Mouse (Mus musculus) kidney, postnatal 0 days (tissue): ENCODE measurements around the gene Rnf217. TPM values are rescaled to one million over a fixed set of nuclear protein-coding genes. Genes with fewer than 3 reads are reported as not detected.

Source experiments
- ATAC-seq: fragments of 200-750 bp; cut with Nextera tagmentation; replicated peaks from 2 replicates; pipeline ENCODE4 v1.8.0; 2017; ENCODE audit warnings: low read depth, moderate number of reproducible peaks, moderate TSS enrichment, moderate library complexity; ENCODE audit not compliant: low FRiP score
- DNase-seq: peaks from one replicate; pipeline ENCODE4 v3.0.0-alpha.2; 2016; ENCODE audit warnings: low spot score
- H3K27ac ChIP-seq: fragments of 300-500 bp; sonication (generic); 2 replicates; pipeline ENCODE4 v1.5.1; 2014; ENCODE audit warnings: mild to moderate bottlenecking
- H3K27me3 ChIP-seq: fragments of 300-500 bp; sonication (generic); 2 replicates; pipeline ENCODE4 v1.6.1; 2014; ENCODE audit warnings: low read length, mixed read lengths; ENCODE audit not compliant: insufficient read depth
- H3K36me3 ChIP-seq: fragments of 300-500 bp; sonication (generic); 2 replicates; pipeline ENCODE4 v1.6.1; 2014; ENCODE audit warnings: low read length, mixed read lengths; ENCODE audit not compliant: insufficient read depth
- H3K4me1 ChIP-seq: fragments of 300-500 bp; sonication (generic); replicated peaks from 2 replicates; pipeline ENCODE4 v1.6.1; 2014; ENCODE audit warnings: antibody characterized with exemption, low read length, mixed read lengths; ENCODE audit not compliant: insufficient read depth
- H3K4me2 ChIP-seq: fragments of 300-500 bp; sonication (generic); 2 replicates; pipeline ENCODE4 v1.6.1; 2014; ENCODE audit warnings: mild to moderate bottlenecking, low read length, moderate library complexity, mixed read lengths
- H3K4me3 ChIP-seq: fragments of 300-500 bp; sonication (generic); replicated peaks from 2 replicates; pipeline ENCODE4 v1.5.1; 2014; ENCODE audit warnings: low read depth, low read length
- H3K9ac ChIP-seq: fragments of 300-500 bp; sonication (generic); 2 replicates; pipeline ENCODE4 v1.6.1; 2014; ENCODE audit warnings: low read depth, low read length
- H3K9me3 ChIP-seq: fragments of 300-500 bp; sonication (generic); replicated peaks from 2 replicates; pipeline ENCODE4 v1.6.1; 2016; ENCODE audit warnings: low read length, inconsistent platforms, mixed read lengths
- CTCF ChIP-seq: IDR thresholded peaks from 2 replicates; pipeline ENCODE4 v1.5.1; 2016; ENCODE audit warnings: antibody characterized with exemption, low read depth, mild to moderate bottlenecking, moderate library complexity
- WGBS: fragments of 180-500 bp; shearing (Covaris S2); extraction: QIAGEN DNeasy Blood & Tissue Kit; methylation state at CpG from one replicate; pipeline ENCODE4 v1.1.7; 2014; 5-methylcytosine and 5-hydroxymethylcytosine counted together
- polyA plus RNA-seq: library from polyadenylated mRNA; unstranded; fragments of >200 nt; fragmentation: Nextera tagmentation; extraction: Ambion mirVana; gene quantifications from 2 replicates; pipeline ENCODE4 v1.2.1, GENCODE M21; 2015

Rnf217 gene
- polyA plus RNA-seq, result 1.3 and 1.4 TPM in 2 replicates

- no peaks in the 10 kb centered on the region; the same call in 1 of the 2 replicates for H3K4me1 ChIP-seq
- H3K9me3 ChIP-seq, result no peaks in the 10 kb centered on the region
- DNase-seq, result peak; percentile 80
- no peaks in the 10 kb centered on the region for H3K27me3 ChIP-seq
- H3K36me3 ChIP-seq, result no peaks in the 10 kb centered on the region
- peak within 1 kb of the TSS; percentile 79 for H3K27ac ChIP-seq
- ATAC-seq, result peak; percentile 86
- peak within 1 kb of the TSS; percentile 96 for H3K9ac ChIP-seq
- H3K4me2 ChIP-seq, result peak within 1 kb of the TSS; percentile 91
- H3K4me3 ChIP-seq, result peak within 1 kb of the TSS; percentile 89
- TF ChIP-seq CTCF, result no peak
- WGBS, result under 1% methylated on average over 77 of the region's 106 CpGs
Measured at GRCm38 (mm10) chr10:31609066-31609961, at the start of gene Rnf217. Rnf217 (minus strand) TSS chr10:31609184.

DNA sequence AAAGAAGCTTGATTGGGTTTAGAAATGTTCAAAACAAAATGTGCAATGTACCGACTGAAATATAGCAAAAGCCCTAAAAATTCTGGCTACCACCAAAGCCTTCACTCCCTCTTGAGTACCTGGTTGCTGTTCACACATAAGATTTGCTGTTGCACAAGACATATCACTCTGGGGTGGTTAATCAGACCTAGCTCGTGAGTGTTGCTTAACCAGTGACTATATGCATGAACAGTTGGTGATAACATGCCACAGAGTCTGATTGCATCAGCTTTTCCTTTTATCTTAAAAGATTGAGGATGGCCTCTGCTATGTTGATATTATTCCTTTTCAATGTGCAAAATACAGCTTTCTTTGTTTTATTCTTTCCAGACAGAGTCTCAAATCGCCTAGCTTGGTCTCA is 38.3 kb upstream of the Rnf217 start:
- DNase-seq (no peak), ATAC-seq (no peak)
- Histone ChIP-seq H3K36me3 (no peaks in the 10 kb centered on the region), H3K27me3 (no peaks in the 10 kb centered on the region), H3K9ac (no peak overlapping the region), H3K4me1 (no peaks in the 10 kb centered on the region), H3K4me3 (no peak overlapping the region), H3K9me3 (no peaks in the 10 kb centered on the region), H3K27ac (no peak overlapping the region), H3K4me2 (no peak overlapping the region)
- WGBS, result 80% methylated on average over 3 of the region's 3 CpGs
- no peak for TF ChIP-seq CTCF

DNA sequence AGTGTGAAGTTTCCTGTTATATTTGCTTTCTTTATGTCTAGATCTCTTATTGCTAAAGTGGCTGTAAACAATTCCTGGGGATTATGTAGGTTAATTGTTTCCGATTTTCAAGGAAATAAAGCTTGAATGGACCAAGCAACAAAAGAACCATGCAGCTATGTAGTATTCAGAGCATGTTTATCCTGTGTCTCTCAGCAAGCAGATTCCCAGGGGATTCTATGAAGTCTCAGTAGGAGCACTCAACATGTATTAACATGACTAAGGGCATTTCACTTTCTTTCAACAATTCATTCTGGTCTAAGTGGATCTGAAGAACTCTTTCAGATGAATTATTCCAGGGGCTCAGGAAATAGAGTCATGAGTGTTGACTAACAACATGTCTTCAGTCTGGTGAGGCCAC is 37.1 kb upstream of the Rnf217 start:
- ATAC-seq, result no peak
- no peaks in the 10 kb centered on the region for H3K27me3 ChIP-seq
- H3K27ac ChIP-seq, result no peak overlapping the region
- no peak overlapping the region for H3K9ac ChIP-seq
- no peak overlapping the region for H3K4me3 ChIP-seq
- H3K4me1 ChIP-seq, result no peaks in the 10 kb centered on the region
- 61% methylated on average over 1 of the region's 1 CpGs for WGBS
- H3K4me2 ChIP-seq, result no peak overlapping the region
- no peaks in the 10 kb centered on the region for H3K36me3 ChIP-seq
- TF ChIP-seq CTCF, result no peak
- DNase-seq, result no peak
- H3K9me3 ChIP-seq, result no peaks in the 10 kb centered on the region

- no peak overlapping the region for H3K9ac ChIP-seq
- TF ChIP-seq CTCF, result no peak
- H3K4me1 ChIP-seq, result no peaks in the 10 kb centered on the region
- DNase-seq, result no peak
- 81% methylated on average over 3 of the region's 3 CpGs for WGBS
- no peak overlapping the region for H3K27ac ChIP-seq
- H3K36me3 ChIP-seq, result no peaks in the 10 kb centered on the region
- no peak for ATAC-seq
- H3K4me3 ChIP-seq, result no peak overlapping the region
- H3K9me3 ChIP-seq, result no peaks in the 10 kb centered on the region
- no peaks in the 10 kb centered on the region for H3K27me3 ChIP-seq
- no peak overlapping the region for H3K4me2 ChIP-seq
Measured at GRCm38 (mm10) chr10:31635098-31635497, 26.1 kb upstream of the Rnf217 start.

- 68% methylated on average over 1 of the region's 1 CpGs for WGBS
- no peak for ATAC-seq
- TF ChIP-seq CTCF, result no peak
- H3K27ac ChIP-seq, result no peak overlapping the region
- H3K9me3 ChIP-seq, result no peaks in the 10 kb centered on the region
- DNase-seq, result no peak
- no peaks in the 10 kb centered on the region for H3K27me3 ChIP-seq
- no peak overlapping the region for H3K9ac ChIP-seq
- H3K4me1 ChIP-seq, result no peaks in the 10 kb centered on the region
- H3K4me2 ChIP-seq, result no peak overlapping the region
- no peaks in the 10 kb centered on the region for H3K36me3 ChIP-seq
- H3K4me3 ChIP-seq, result no peak overlapping the region
Measured at GRCm38 (mm10) chr10:31632005-31632404, 23.0 kb upstream of the Rnf217 start.

GRCm38 (mm10) chr10:31615355-31615754 is 6.4 kb upstream of the Rnf217 start:
- DNase-seq, result no peak
- Histone ChIP-seq H3K27ac (no peak overlapping the region), H3K9me3 (no peaks in the 10 kb centered on the region), H3K9ac (no peak overlapping the region), H3K27me3 (no peaks in the 10 kb centered on the region), H3K4me1 (no peaks in the 10 kb centered on the region), H3K4me3 (no peak overlapping the region), H3K36me3 (no peaks in the 10 kb centered on the region), H3K4me2 (no peak overlapping the region)
- no peak for ATAC-seq
- no peak for TF ChIP-seq CTCF
- 59% methylated on average over 2 of the region's 2 CpGs for WGBS
